Mouse (Mus musculus) testis, adult 2 months (tissue): ENCODE results near the gene Elfn2. TPM values are rescaled to one million over a fixed set of nuclear protein-coding genes. Genes with fewer than 3 reads are reported as not detected.

ENCODE experiments used
- H3K27ac ChIP-seq: fragments of 200-500 bp; 2 replicates; pipeline ENCODE4 v1.5.1; 2012; ENCODE audit warnings: low read depth, low read length; ENCODE audit not compliant: control insufficient read depth, insufficient read depth
- H3K27me3 ChIP-seq: fragments of 200-500 bp; 2 replicates; pipeline ENCODE4 v1.6.1; 2012; ENCODE audit warnings: mild to moderate bottlenecking, low read length, moderate library complexity; ENCODE audit not compliant: control insufficient read depth, insufficient read depth
- H3K36me3 ChIP-seq: fragments of 200-500 bp; 2 replicates; pipeline ENCODE4 v1.6.1; 2012; ENCODE audit warnings: mild to moderate bottlenecking, low read length; ENCODE audit not compliant: control insufficient read depth, insufficient read depth
- H3K4me1 ChIP-seq: fragments of 200-500 bp; 2 replicates; pipeline ENCODE4 v1.6.1; 2012; ENCODE audit warnings: low read length; ENCODE audit not compliant: control insufficient read depth, insufficient read depth
- H3K4me3 ChIP-seq: fragments of 200-500 bp; 2 replicates; pipeline ENCODE4 v1.5.1; 2012; ENCODE audit warnings: low read depth, mild to moderate bottlenecking, low read length, moderate library complexity, mixed read lengths; ENCODE audit not compliant: control insufficient read depth
- CTCF ChIP-seq: fragments of 200-500 bp; IDR thresholded peaks from 2 replicates; pipeline ENCODE4 v1.5.1; 2012; ENCODE audit warnings: low read depth, mild to moderate bottlenecking, inconsistent platforms, low read length, moderate library complexity; ENCODE audit not compliant: control insufficient read depth, insufficient read depth, insufficient replicate concordance
- POLR2A ChIP-seq: fragments of 200-500 bp; IDR thresholded peaks from 2 replicates; pipeline ENCODE4 v1.6.1; 2012; ENCODE audit warnings: low read depth, mild to moderate bottlenecking, inconsistent platforms, low read length, moderate library complexity; ENCODE audit not compliant: control insufficient read depth
- polyA plus RNA-seq: library from polyadenylated mRNA; depleted of rRNA; stranded (reverse); fragments of >200 nt; gene quantifications from 2 replicates; pipeline ENCODE4 v1.2.3, GENCODE M21; 2012

Elfn2 gene
- polyA plus RNA-seq, 1 experiment, result 6.7 TPM

DNA sequence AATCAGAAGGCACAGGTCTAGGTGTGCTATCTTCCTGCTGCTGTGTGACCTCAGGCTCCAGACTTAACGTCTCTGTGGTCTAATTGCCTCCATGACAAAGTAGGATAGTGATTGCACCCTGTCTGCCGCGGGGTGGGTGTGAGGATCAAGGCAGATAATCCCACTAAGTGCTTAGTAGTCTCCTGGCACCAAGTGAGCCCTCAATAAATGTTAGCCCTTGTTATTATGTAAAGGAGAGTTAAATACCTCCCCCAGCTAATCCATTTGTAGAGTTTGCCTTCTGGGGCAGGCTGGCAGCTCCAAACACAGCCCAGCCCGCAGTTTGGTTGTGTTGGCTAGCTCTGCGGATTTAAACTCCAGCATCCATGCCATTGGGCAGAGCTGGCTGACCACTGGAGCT, 22.8 kb downstream of the Elfn2 start:
- Histone ChIP-seq H3K36me3 (no peaks in the 10 kb centered on the region), H3K27me3 (no peaks in the 10 kb centered on the region), H3K4me3 (no peak overlapping the region), H3K4me1 (no peaks in the 10 kb centered on the region), H3K27ac (no peak overlapping the region)
- TF ChIP-seq POLR2A, result no peak
- no peak for TF ChIP-seq CTCF

- no peak overlapping the region for H3K27ac ChIP-seq
- no peak overlapping the region for H3K4me3 ChIP-seq
- no peak for TF ChIP-seq CTCF
- TF ChIP-seq POLR2A, result no peak
- H3K27me3 ChIP-seq, result no peaks in the 10 kb centered on the region
- no peaks in the 10 kb centered on the region for H3K36me3 ChIP-seq
- H3K4me1 ChIP-seq, result no peaks in the 10 kb centered on the region
Observed at GRCm38 (mm10) chr15:78692505-78692904, 26.1 kb downstream of the Elfn2 start.

DNA sequence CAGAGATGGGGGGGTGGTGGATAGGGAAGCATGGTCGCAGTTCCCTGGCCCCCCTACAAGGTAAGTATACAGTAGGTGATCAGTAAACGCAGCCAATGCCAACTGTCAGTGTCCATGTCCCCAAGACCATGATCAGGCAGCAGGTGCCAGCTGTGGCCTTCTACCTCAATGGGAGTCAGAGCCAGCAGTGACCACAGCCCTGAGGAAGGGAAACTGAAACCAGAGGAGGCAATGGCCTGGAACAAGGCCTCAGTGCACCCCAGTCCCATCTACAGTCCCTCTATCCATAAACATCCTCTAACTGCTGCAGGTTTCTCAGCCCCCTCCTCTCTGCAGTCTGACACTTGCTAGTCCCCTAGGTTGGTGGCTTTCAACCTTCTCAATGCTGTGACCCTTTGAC, 27.9 kb downstream of the Elfn2 start:
- TF ChIP-seq CTCF, result no peak
- no peak for TF ChIP-seq POLR2A
- Histone ChIP-seq H3K4me3 (no peak overlapping the region), H3K4me1 (no peaks in the 10 kb centered on the region), H3K27me3 (no peaks in the 10 kb centered on the region), H3K36me3 (no peaks in the 10 kb centered on the region), H3K27ac (no peak overlapping the region)

DNA sequence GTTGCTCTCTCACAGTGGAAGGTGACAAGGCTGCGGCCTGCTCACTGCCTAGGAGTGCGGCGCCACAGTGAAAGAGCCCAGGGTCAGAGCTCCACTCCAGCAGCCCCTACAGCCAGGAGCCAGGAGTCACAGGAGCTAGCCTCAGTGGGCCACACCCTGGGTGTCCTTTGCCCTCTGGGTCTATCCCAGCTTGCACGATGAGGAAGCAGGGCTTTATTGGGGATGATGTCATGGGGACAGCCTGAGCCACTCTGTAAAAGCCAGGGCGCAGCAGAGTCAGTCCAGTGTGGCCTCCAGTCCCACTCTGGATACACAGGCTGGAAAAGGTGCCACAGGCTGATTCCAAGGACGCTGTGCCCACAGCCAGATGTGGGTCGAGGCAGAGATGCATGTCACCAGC, 31.7 kb downstream of the Elfn2 start:
- Histone ChIP-seq H3K27ac (no peak overlapping the region), H3K36me3 (no peaks in the 10 kb centered on the region)

GRCm38 (mm10) chr15:78684111-78684510, 34.5 kb downstream of the Elfn2 start:
- no peaks in the 10 kb centered on the region for H3K36me3 ChIP-seq
- TF ChIP-seq POLR2A, result 0 out of 2 replicates have a peak, but pooled peaks have one; percentile 31
- TF ChIP-seq CTCF, result no peak
- H3K4me3 ChIP-seq, result no peak overlapping the region
- no peaks in the 10 kb centered on the region for H3K27me3 ChIP-seq
- H3K27ac ChIP-seq, result no peak overlapping the region
- H3K4me1 ChIP-seq, result no peaks in the 10 kb centered on the region; the same call in 1 of the 2 replicates

More for the DNA sequence above, 31.7 kb downstream of the Elfn2 start:
- Histone ChIP-seq H3K27me3 (no peaks in the 10 kb centered on the region), H3K4me3 (no peak overlapping the region), H3K4me1 (no peaks in the 10 kb centered on the region; the same call in 1 of the 2 replicates)
- no peak for TF ChIP-seq POLR2A
- TF ChIP-seq CTCF, result no peak

GRCm38 (mm10) chr15:78683474-78683873, 35.1 kb downstream of the Elfn2 start:
- no peaks in the 10 kb centered on the region; the same call in 1 of the 2 replicates for H3K4me1 ChIP-seq
- H3K36me3 ChIP-seq, result no peaks in the 10 kb centered on the region
- no peak overlapping the region for H3K27ac ChIP-seq
- no peaks in the 10 kb centered on the region for H3K27me3 ChIP-seq
- H3K4me3 ChIP-seq, result no peak overlapping the region
- no peak for TF ChIP-seq CTCF
- TF ChIP-seq POLR2A, result no peak

DNA sequence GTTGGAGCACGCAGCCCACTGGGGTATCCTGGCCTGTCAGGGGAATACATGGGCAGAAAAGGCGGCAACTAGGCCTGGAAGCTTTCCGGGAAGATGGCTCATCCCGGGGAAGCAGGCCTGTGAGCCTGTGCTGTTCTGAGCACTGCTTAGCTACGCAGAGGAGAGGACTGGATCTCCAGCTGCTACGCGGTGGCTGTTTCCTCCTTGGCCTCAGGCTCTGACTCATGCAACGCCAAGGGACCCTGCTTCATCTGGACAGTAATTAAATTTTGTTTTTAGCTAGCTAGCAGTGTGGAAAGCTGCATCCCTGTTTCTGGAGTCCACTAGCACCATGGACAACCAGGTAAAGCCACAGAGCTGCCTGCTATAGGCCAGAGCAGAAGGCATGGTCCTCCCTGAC, 36.8 kb downstream of the Elfn2 start:
- H3K4me3 ChIP-seq, result no peak overlapping the region
- no peak for TF ChIP-seq POLR2A
- no peak for TF ChIP-seq CTCF
- H3K4me1 ChIP-seq, result no peaks in the 10 kb centered on the region; the same call in 1 of the 2 replicates
- H3K27me3 ChIP-seq, result no peaks in the 10 kb centered on the region
- H3K27ac ChIP-seq, result no peak overlapping the region
- H3K36me3 ChIP-seq, result no peaks in the 10 kb centered on the region

GRCm38 (mm10) chr15:78681301-78681700, 37.3 kb downstream of the Elfn2 start:
- H3K4me3 ChIP-seq, result no peak overlapping the region
- H3K27me3 ChIP-seq, result no peaks in the 10 kb centered on the region
- H3K36me3 ChIP-seq, result no peaks in the 10 kb centered on the region
- TF ChIP-seq POLR2A (no peak), CTCF (no peak)
- no peaks in the 10 kb centered on the region; the same call in 1 of the 2 replicates for H3K4me1 ChIP-seq
- no peak overlapping the region for H3K27ac ChIP-seq
